Mouse (Mus musculus) embryonic facial prominence, embryonic 12.5 days (tissue): Measurements from ENCODE around the gene Rep15. TPM values are rescaled to one million over a fixed set of nuclear protein-coding genes. Genes with fewer than 3 reads are reported as not detected.
A peak's percentile ranks its signal among the peaks of the same experiment; 100 is the strongest.

Source experiments
- ATAC-seq: fragments of 200-750 bp; cut with Nextera tagmentation; 2 replicates; pipeline ENCODE4 v1.8.0; 2017; ENCODE audit not compliant: insufficient number of reproducible peaks, insufficient read depth, low FRiP score, low TSS enrichment
- H3K27ac ChIP-seq: fragments of 300-500 bp; sonication (generic); 2 replicates; pipeline ENCODE4 v1.5.1; 2016; ENCODE audit warnings: mild to moderate bottlenecking
- H3K27me3 ChIP-seq: fragments of 300-500 bp; sonication (generic); 2 replicates; pipeline ENCODE4 v1.6.1; 2016; ENCODE audit warnings: mild to moderate bottlenecking, moderate library complexity
- H3K36me3 ChIP-seq: fragments of 300-500 bp; sonication (generic); 2 replicates; pipeline ENCODE4 v1.6.1; 2016; ENCODE audit warnings: mild to moderate bottlenecking
- H3K4me1 ChIP-seq: fragments of 300-500 bp; sonication (generic); 2 replicates; pipeline ENCODE4 v1.6.1; 2016
- H3K4me2 ChIP-seq: fragments of 300-500 bp; sonication (generic); replicated peaks from 2 replicates; pipeline ENCODE4 v1.6.1; 2016; ENCODE audit warnings: mild to moderate bottlenecking, moderate library complexity
- H3K4me3 ChIP-seq: fragments of 300-500 bp; sonication (generic); 2 replicates; pipeline ENCODE4 v1.5.1; 2016; ENCODE audit warnings: mild to moderate bottlenecking
- H3K9ac ChIP-seq: fragments of 300-500 bp; sonication (generic); 2 replicates; pipeline ENCODE4 v1.6.1; 2016; ENCODE audit warnings: mild to moderate bottlenecking, moderate library complexity
- H3K9me3 ChIP-seq: fragments of 300-500 bp; sonication (generic); 2 replicates; pipeline ENCODE4 v1.6.1; 2016; ENCODE audit warnings: mild to moderate bottlenecking, moderate library complexity
- WGBS: fragments of 180-500 bp; shearing (Covaris S2); methylation state at CpG from one replicate; pipeline ENCODE4 v1.1.7; 2016; 5-methylcytosine and 5-hydroxymethylcytosine counted together
- polyA plus RNA-seq: library from polyadenylated mRNA; unstranded; fragments of >200 nt; fragmentation: Nextera tagmentation; extraction: Ambion mirVana; gene quantifications from 2 replicates; pipeline ENCODE4 v1.2.1, GENCODE M21; 2016

The Rep15 gene
- polyA plus RNA-seq, 1 experiment from 2014 or later = 1.8 TPM

DNA sequence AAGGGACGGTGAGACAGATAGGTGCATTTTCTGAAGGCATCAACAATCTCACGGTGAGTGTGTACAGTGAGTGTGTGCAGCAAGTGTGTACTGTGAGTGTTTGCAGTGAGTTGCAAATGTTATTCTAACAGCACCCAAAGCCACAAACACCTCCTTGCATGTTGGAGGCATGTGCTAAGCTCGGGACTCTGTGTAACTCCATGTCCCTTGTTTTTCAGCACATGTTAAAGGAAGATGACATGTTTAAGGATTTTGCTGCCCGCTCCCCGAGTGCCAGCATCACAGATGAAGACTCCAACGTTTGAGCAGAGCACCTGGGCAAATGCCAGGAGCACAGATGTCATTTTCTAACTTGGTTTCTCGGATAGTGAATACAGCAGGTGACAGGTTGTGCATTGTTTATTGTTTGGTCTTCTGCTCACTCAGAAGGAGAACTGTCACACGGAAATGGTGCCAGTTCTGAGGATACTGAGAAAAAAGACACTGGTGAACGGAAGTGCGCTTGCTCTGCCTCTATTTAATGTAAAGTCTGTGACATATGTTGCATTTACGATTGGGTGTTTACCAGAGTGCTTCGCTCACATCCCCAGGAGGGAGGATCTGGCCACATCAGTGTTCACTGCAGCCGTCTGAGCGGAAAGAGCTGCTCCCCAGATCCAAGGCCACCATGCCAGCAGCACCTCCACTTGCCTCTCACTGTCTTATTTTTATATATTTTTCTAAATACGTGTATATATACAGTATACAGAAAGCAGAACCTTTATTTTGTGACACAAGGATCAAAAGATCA is 2.1 kb upstream of the Rep15 start:
- WGBS = 90% methylated on average over 15 of the region's 15 CpGs
- peaks cover 39% of the 10 kb centered on the region for H3K36me3 ChIP-seq

DNA sequence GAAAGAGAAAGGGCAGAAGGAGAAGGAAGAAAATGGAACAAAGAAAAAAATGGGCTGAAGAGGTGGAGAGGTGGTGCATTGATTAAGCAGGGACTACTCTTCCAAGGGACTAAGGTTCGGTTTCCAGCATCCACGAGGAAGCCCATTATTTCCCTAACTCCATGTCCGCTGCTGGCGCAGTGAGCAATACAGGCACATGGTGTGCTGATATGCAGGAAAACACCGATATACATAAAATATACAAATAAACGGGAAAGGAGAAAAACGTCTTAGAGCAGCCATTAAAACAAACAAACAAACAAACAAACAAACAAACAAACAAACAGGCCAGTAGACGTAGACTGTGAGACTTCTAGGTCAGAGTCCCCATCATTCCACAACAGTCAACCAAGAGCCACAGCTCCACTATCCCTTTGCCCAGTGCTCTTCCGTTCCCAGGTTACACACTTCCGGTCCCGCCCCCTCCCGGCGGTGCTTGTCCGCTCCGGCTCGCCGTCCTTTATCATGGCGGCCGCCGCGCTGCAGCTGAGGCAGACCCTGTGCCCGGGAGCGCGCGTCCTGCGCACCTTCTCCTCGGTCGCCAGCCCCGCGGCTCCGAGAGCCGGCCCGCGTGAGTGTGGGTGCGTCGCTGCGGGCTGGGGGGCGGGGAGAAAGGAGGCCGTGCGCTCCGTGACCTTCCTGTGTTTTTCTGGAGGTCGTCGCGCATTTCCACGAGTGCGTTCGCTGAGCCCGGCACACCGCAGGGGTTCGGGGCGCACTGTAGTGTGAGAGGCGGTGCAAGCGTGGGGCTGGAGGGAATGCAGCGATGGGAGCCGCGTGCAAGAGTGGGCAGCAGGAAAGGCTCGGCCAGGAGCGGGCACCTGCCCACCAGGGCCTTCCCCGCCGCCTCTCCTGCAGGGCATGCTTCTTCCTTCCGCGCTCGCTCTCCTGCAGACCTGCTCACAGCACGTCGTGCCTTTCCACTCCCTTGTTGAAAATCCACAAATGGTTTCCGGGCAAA is 10.2 kb downstream of the Rep15 start, which contains the start of gene Mrps35:
Gene Mrps35, plus strand, starts transcription at position 474 of the 1,000 bp plus-strand sequence.
- Histone ChIP-seq H3K27me3 (0 out of 2 replicates have a peak, but pooled peaks cover 3% of the 10 kb centered on the region), H3K9me3 (0 out of 2 replicates have a peak, but pooled peaks cover 3% of the 10 kb centered on the region), H3K9ac (peak within 1 kb of the TSS; percentile 86), H3K36me3 (peaks cover 13% of the 10 kb centered on the region; the same call in 1 of the 2 replicates), H3K4me2 (peak within 1 kb of the TSS; percentile 59), H3K27ac (peak within 1 kb of the TSS; percentile 89), H3K4me1 (peaks cover 8% of the 10 kb centered on the region; the same call in 1 of the 2 replicates), H3K4me3 (peak within 1 kb of the TSS; percentile 89)
- ATAC-seq = peak; percentile 96
- WGBS = 4% methylated on average over 63 of the region's 66 CpGs

More for the DNA sequence above, 2.1 kb upstream of the Rep15 start:
- no peak overlapping the region for H3K9ac ChIP-seq
- no peaks in the 10 kb centered on the region for H3K4me1 ChIP-seq
- no peak overlapping the region for H3K4me2 ChIP-seq
- H3K27ac ChIP-seq = no peak overlapping the region
- no peaks in the 10 kb centered on the region for H3K27me3 ChIP-seq
- ATAC-seq = no peak
- no peak overlapping the region for H3K4me3 ChIP-seq
- no peaks in the 10 kb centered on the region for H3K9me3 ChIP-seq

DNA sequence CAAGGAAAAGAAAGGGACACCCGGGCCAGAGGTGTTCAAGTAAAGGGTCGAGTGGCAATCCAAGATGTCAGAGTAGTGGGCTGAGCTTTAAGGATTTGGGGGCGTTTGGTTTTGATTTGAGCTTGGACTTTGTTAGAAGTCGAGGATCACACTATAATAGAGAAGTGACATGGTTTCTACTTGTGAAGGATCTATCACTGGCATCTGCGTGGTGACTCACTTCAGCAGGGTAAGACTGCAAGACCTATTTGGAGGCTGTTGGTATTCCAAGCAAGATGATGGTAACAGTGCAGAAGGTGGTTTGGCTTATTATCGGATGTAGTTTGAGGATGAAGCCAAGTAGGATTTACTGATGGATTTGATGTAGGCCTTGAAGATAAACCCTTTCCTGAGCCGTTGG is 11.2 kb downstream of the Rep15 start:
- ATAC-seq = no peak
- Histone ChIP-seq H3K27me3 (0 out of 2 replicates have a peak, but pooled peaks cover 3% of the 10 kb centered on the region), H3K4me1 (peaks cover 8% of the 10 kb centered on the region; the same call in 1 of the 2 replicates), H3K4me3 (peak overlapping the region; percentile 89), H3K4me2 (peak overlapping the region; percentile 59), H3K36me3 (peaks cover 20% of the 10 kb centered on the region), H3K9ac (peak overlapping the region; percentile 86), H3K9me3 (0 out of 2 replicates have a peak, but pooled peaks cover 3% of the 10 kb centered on the region), H3K27ac (no peak overlapping the region)
- WGBS = 50% methylated on average over 7 of the region's 7 CpGs

DNA sequence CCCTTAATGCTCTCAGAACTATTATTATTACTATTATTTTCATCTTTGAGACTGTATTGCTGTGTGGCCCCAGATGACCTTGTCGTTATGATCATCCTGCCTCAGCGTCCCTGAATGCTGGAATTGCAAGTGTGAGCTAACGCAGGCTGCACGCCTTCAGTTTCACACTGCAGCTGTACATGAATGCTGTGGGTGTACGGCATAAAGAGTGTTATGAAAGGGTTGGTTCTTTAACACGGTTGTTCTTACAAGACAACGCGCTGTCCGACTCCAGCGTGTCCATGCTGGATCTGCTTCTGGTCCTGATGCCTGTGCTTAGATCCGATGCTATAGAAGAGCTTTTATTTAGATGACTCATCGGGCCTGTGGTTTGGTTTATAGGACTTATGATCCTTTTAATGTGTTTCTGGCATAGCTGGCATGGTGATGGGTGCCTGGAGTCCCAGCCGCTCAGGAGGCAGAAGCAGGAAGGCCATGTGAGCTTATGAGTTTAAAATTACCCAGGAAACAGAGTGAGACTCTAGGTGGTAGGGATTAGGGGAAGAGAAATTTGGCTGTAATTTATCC is 16.9 kb downstream of the Rep15 start:
- no peaks in the 10 kb centered on the region for H3K27me3 ChIP-seq
- no peak overlapping the region for H3K4me2 ChIP-seq
- H3K27ac ChIP-seq = no peak overlapping the region
- H3K4me3 ChIP-seq = no peak overlapping the region
- no peaks in the 10 kb centered on the region for H3K4me1 ChIP-seq
- peaks cover 60% of the 10 kb centered on the region for H3K36me3 ChIP-seq
- no peak overlapping the region for H3K9ac ChIP-seq
- WGBS = 93% methylated on average over 13 of the region's 13 CpGs
- no peak for ATAC-seq
- no peaks in the 10 kb centered on the region for H3K9me3 ChIP-seq

DNA sequence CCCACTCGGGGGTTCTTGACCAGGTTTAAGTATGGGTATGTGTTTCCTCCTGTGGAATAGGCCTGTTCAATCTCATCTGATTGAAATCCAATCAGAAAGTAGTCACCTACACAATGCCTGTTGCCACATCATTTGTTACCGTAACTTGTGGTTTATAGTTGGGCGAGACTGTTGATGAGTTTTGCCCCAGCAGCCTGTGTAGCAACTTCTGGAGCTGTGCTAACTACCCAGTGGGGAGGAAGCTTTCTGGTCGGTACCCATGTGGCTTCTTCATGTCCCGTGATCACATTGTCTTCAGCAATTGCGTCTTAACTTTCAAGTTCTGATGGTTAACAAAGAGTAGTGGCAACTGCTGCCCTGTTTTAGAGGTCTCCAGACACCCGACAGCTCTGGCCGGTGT is 19.3 kb downstream of the Rep15 start:
- Histone ChIP-seq H3K9me3 (no peaks in the 10 kb centered on the region), H3K27ac (no peak overlapping the region), H3K4me2 (no peak overlapping the region), H3K27me3 (no peaks in the 10 kb centered on the region), H3K4me1 (no peaks in the 10 kb centered on the region), H3K9ac (no peak overlapping the region), H3K4me3 (no peak overlapping the region), H3K36me3 (peaks cover 65% of the 10 kb centered on the region)
- WGBS = 92% methylated on average over 8 of the region's 8 CpGs
- ATAC-seq = no peak

DNA sequence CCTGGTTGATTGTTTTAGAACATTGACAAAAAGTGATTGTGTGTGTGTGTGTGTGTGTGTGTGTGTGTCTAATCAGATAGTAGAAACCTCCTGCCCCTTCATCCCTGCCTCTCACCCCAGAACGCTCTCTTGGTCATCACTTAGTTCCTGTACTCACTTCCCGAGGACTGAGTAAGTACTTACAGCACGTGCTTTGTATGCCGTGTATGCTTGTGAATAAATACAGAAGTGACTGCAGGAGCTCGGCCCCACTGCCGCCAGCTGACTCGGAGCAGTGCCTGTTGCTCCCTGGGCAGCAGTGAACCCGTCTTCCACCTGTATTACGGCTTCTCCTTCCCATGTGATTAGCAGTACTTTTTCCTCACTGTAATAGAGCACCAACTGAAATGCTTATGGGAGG is 20.1 kb downstream of the Rep15 start:
- H3K36me3 ChIP-seq = peaks cover 63% of the 10 kb centered on the region
- WGBS = 91% methylated on average over 9 of the region's 9 CpGs

DNA sequence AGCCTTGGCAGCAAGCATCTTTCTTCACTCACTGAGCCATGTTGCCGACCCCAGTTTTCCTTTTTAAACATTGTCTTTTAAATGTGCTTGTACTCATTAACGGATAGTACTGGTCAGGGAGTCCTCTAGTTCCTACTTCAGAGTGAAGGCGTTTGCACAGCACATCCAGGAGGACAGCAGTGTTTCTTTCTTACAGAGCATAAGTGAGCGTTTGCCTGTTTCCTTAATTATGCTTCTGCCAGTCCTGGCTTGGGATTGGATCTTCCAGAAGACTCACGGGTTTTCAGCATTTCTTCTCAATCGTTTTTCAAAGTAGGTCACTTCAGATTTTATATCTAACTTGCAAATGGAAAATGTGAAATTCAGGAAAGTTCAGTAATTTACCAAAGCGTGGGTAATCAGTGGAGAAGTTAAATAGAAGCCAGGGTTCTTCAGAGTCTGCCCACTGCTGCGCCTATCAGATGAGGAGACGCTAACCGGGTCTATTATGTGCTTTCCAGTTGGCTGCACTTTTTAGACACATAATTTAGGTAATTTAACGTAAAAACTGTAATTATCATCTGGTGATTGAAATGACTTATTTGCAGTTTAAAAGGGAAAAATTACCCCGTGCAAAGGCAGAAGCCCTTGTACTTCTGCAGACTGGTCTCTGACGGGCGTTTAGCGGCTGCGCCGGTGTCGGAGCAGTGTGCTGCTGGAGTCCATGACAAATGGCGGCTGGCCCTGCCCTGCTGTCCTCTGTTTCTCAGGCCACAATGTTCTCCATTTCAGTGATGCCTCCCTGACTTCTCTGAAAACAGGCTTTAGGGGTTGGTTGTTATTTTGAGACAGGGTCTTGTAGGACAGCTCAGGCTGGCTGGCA is 21.6 kb downstream of the Rep15 start:
- Histone ChIP-seq H3K4me1 (no peaks in the 10 kb centered on the region), H3K27ac (no peak overlapping the region), H3K27me3 (no peaks in the 10 kb centered on the region), H3K4me3 (no peak overlapping the region), H3K9me3 (no peaks in the 10 kb centered on the region), H3K36me3 (peaks cover 57% of the 10 kb centered on the region), H3K4me2 (no peak overlapping the region), H3K9ac (0 out of 2 replicates have a peak overlapping the region, but pooled peaks have one; percentile 10)
- 77% methylated on average over 19 of the region's 19 CpGs for WGBS
- no peak for ATAC-seq

More for the DNA sequence above, 20.1 kb downstream of the Rep15 start:
- H3K4me2 ChIP-seq = no peak overlapping the region
- no peak overlapping the region for H3K4me3 ChIP-seq
- no peak overlapping the region for H3K9ac ChIP-seq
- no peaks in the 10 kb centered on the region for H3K4me1 ChIP-seq
- ATAC-seq = no peak
- no peak overlapping the region for H3K27ac ChIP-seq
- H3K27me3 ChIP-seq = no peaks in the 10 kb centered on the region
- H3K9me3 ChIP-seq = no peaks in the 10 kb centered on the region

DNA sequence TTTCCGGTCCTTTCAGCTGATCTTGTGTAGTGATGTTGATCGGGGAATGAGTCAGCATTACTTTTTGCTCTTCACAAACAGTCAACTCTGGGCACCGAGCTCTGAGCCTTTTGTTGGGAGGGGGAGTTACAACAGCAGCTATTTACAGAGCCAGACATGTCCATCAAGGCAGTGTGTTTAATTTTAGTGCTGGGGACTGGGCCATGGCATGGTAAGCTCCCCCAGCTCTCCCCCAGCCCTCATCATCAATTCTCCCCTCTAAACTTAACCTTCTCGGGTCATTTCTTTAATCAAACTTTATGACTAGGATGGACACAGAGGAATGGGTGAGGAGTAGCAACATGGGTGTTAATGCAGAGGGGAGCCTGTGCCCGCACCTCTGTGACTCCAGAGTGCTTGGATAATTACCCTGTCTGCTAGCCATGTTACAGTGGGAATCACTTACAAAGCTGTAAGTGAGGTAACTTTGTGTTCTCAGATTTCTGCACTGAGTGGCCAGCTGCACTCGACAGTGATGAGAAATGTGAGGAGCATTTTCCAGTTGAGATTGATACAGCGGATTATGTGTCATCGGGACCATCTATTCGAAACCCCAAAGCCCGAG is 23.1 kb downstream of the Rep15 start:
- no peaks in the 10 kb centered on the region for H3K4me1 ChIP-seq
- WGBS = 75% methylated on average over 10 of the region's 10 CpGs
- no peaks in the 10 kb centered on the region for H3K9me3 ChIP-seq
- H3K27ac ChIP-seq = no peak overlapping the region
- no peak overlapping the region for H3K9ac ChIP-seq
- peaks cover 60% of the 10 kb centered on the region for H3K36me3 ChIP-seq
- ATAC-seq = no peak
- no peaks in the 10 kb centered on the region for H3K27me3 ChIP-seq
- H3K4me3 ChIP-seq = no peak overlapping the region
- no peak overlapping the region for H3K4me2 ChIP-seq

DNA sequence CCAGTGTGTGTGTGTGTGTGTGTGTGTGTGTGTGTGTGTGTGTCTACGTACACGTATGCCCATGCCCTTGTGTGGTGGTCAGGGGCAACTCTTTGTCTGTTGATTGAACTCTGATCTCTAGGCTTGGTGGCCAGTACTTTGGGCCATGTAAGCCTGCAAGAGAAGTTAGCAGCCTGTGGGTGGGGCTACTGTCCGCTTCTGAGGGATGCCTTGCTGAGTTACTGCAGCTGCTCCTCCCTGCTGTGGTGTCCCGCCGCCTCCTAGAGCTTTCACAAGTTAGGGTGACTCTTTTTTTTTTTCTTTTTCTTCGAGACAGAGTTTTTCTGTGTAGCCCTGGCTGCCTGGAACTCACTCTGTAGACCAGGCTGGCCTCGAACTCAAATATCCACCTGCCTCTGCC is 26.9 kb downstream of the Rep15 start:
- no peaks in the 10 kb centered on the region; the same call in 1 of the 2 replicates for H3K4me1 ChIP-seq
- no peak overlapping the region for H3K4me3 ChIP-seq
- H3K9me3 ChIP-seq = no peaks in the 10 kb centered on the region
- no peak overlapping the region for H3K27ac ChIP-seq
- no peak overlapping the region for H3K4me2 ChIP-seq
- ATAC-seq = no peak
- H3K9ac ChIP-seq = no peak overlapping the region
- 76% methylated on average over 7 of the region's 7 CpGs for WGBS
- H3K27me3 ChIP-seq = no peaks in the 10 kb centered on the region
- H3K36me3 ChIP-seq = peaks cover 48% of the 10 kb centered on the region

DNA sequence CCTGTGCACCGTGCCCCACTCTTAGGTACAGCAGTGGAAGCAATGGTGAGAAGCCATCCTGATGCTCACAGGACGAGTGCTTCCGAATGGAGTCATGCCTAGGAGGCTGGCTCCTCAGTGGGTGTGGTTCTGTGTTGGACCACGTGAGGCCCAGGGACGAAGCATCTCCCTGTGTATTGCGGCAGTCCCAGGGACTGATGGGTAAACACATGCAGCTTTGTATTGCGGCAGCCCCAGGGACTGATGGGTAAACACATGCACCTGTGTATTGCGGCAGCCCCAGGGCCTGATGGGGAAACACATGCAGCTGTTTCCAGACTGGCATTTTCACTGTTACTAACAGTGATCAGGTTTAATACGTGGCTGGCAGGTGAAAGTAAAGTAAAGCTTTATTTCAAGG is 29.2 kb downstream of the Rep15 start:
- H3K9ac ChIP-seq = no peak overlapping the region
- no peaks in the 10 kb centered on the region for H3K9me3 ChIP-seq
- no peak for ATAC-seq
- no peak overlapping the region for H3K27ac ChIP-seq
- no peaks in the 10 kb centered on the region for H3K27me3 ChIP-seq
- peaks cover 50% of the 10 kb centered on the region for H3K36me3 ChIP-seq
- H3K4me3 ChIP-seq = no peak overlapping the region
- no peak overlapping the region for H3K4me2 ChIP-seq
- no peaks in the 10 kb centered on the region; the same call in 1 of the 2 replicates for H3K4me1 ChIP-seq
- 84% methylated on average over 9 of the region's 9 CpGs for WGBS
